Mouse (Mus musculus) heart, adult 18-20 months (tissue): ENCODE measurements at regions not wholly inside any gene's neighbourhood (a gene's known extent, or its start where the extent isn't known, plus 50 kb on each side); places are given as distances from the start of the nearest gene placed in this dataset.
A peak's percentile ranks its signal among the peaks of the same experiment; 100 is the strongest.

Experiments used
- DNase-seq, 2 experiments: peaks; one replicate each; pipeline ENCODE4 v3.0.0; 2021 to 2022; ENCODE audit warnings: mixed read lengths in 1 of 2

GRCm38 (mm10) chr1:114781914-114782313 is 902.6 kb upstream of the Cntnap5a start:
- DNase-seq, result peak; percentile 3 to 38
